Mouse (Mus musculus): Measurements from ENCODE around the gene Nlrp4c.
"Not testable (repeated sequence)": the region's sequence is repeated elsewhere in the genome, so short reads cannot be mapped to it uniquely, and the experiment has no call there.

GRCm38 (mm10) chr7:6120104-6120503, 75.1 kb downstream of the Nlrp4c start:
- not testable (repeated sequence) for TF ChIP-seq CTCF, EP300 (IDR thresholded peaks at IDR 0.05; ENCODE audit: low read depth)

All from heart, postnatal 0 days (tissue).